Mouse (Mus musculus) forebrain, embryonic 12.5 days (tissue): ENCODE measurements around the gene Gal3st3. TPM values are rescaled to one million over a fixed set of nuclear protein-coding genes. Genes with fewer than 3 reads are reported as not detected.

ENCODE experiments used
- polyA plus RNA-seq: library from polyadenylated mRNA; unstranded; fragments of >200 nt; fragmentation: Nextera tagmentation; extraction: Ambion mirVana; gene quantifications from 2 replicates; pipeline ENCODE4 v1.2.1, GENCODE M21; 2016

Gal3st3 gene
- polyA plus RNA-seq, 1 experiment from 2014 or later = 17.5 TPM

Other genes starting within 250 kb of the Gal3st3 start
- 0.87 and 1.6 TPM in 2 replicates for gene Rin1, start 247.8 kb upstream of the Gal3st3 start, polyA plus RNA-seq
- 16.4 and 17.1 TPM in 2 replicates for gene Cd248, start 230.3 kb upstream of the Gal3st3 start, polyA plus RNA-seq
- 1.7 and 2.0 TPM in 2 replicates for gene Tmem151a, start 212.8 kb upstream of the Gal3st3 start, polyA plus RNA-seq
- gene Yif1a, start 209.8 kb upstream of the Gal3st3 start, polyA plus RNA-seq = 54.4 and 56.4 TPM in 2 replicates
- 168 and 180 TPM in 2 replicates for gene Cnih2, start 199.8 kb upstream of the Gal3st3 start, polyA plus RNA-seq
- 232 and 237 TPM in 2 replicates for gene Rab1b, start 191.3 kb upstream of the Gal3st3 start, polyA plus RNA-seq
- 45.8 and 46.0 TPM in 2 replicates for gene Klc2, start 179.8 kb upstream of the Gal3st3 start, polyA plus RNA-seq
- gene Pacs1, start 25.2 kb upstream of the Gal3st3 start, polyA plus RNA-seq = 29.4 and 30.9 TPM in 2 replicates
- 415 and 417 TPM in 2 replicates for gene Sf3b2, start 2.9 kb upstream of the Gal3st3 start, polyA plus RNA-seq
- not detected in 2 replicates for gene Catsper1, start 37.4 kb downstream of the Gal3st3 start, polyA plus RNA-seq
- 0.66 and 0.67 TPM in 2 replicates for gene Cst6, start 51.2 kb downstream of the Gal3st3 start, polyA plus RNA-seq
- gene Eif1ad, start 68.4 kb downstream of the Gal3st3 start, polyA plus RNA-seq = 75.7 and 78.3 TPM in 2 replicates
- 416 and 423 TPM in 2 replicates for gene Banf1, start 68.8 kb downstream of the Gal3st3 start, polyA plus RNA-seq
- gene Sart1, start 90.4 kb downstream of the Gal3st3 start, polyA plus RNA-seq = 113 and 125 TPM in 2 replicates
- not detected in 2 replicates for gene Tsga10ip, start 104.2 kb downstream of the Gal3st3 start, polyA plus RNA-seq
- gene Drap1, start 126.6 kb downstream of the Gal3st3 start, polyA plus RNA-seq = 257 and 260 TPM in 2 replicates
- 48.3 and 50.8 TPM in 2 replicates for gene AI837181, start 126.8 kb downstream of the Gal3st3 start, polyA plus RNA-seq
- not detected in 2 replicates for gene Fosl1, start 149.2 kb downstream of the Gal3st3 start, polyA plus RNA-seq
- gene Ccdc85b, start 159.6 kb downstream of the Gal3st3 start, polyA plus RNA-seq = 8.0 and 9.0 TPM in 2 replicates
- 122 and 128 TPM in 2 replicates for gene Fibp, start 162.3 kb downstream of the Gal3st3 start, polyA plus RNA-seq
- gene Ctsw, start 170.2 kb downstream of the Gal3st3 start, polyA plus RNA-seq = 3.1 and 3.7 TPM in 2 replicates
- gene Efemp2, start 175.6 kb downstream of the Gal3st3 start, polyA plus RNA-seq = 40.2 and 41.9 TPM in 2 replicates
- 40.6 and 42.7 TPM in 2 replicates for gene Mus81, start 190.1 kb downstream of the Gal3st3 start, polyA plus RNA-seq
- gene Cfl1, start 192.1 kb downstream of the Gal3st3 start, polyA plus RNA-seq = 3,168 and 3,195 TPM in 2 replicates
- 0.26 TPM in 1 of 2 replicates, not detected in the other for gene 1700020D05Rik, start 205.5 kb downstream of the Gal3st3 start, polyA plus RNA-seq
- gene Snx32, start 212.2 kb downstream of the Gal3st3 start, polyA plus RNA-seq = 29.3 and 29.5 TPM in 2 replicates